Mouse (Mus musculus): ENCODE measurements around the gene Mga.

Mga gene

DNA sequence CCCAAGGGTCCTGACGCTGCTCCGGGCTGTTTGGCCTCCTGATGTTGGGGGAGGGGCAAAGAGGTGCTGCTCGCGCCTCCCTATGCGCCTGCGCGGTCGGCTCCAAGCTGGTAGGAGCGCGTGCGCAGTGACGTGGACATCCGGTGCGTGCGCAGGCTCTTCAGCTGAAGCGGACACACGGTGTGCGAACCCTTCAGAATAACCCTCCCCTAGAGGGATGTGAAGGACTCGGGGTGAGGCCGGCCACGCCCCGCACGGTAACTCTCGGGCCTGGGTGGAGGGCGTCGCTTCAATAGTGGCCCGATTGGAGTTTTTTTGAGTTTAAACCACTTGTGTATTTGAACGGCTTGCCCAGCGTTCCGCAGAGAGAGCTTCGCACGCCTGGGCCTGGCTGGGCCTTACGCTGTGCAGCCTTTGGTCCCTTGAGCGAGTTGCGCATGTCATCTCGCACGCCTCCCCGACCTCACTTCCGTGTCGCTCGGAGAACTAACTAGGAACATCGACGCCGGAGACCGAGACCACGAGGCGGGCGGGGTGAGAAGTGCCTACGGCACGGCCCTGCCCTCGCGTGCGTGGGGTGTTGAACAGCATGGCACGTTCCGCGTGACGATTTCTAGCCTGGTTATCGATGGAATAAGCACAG, at the start of gene Mga:
TSS of gene Mga (plus strand) at position 139 of the 643 bp plus-strand sequence.
- DNase-seq, result peak; percentile 100

DNA sequence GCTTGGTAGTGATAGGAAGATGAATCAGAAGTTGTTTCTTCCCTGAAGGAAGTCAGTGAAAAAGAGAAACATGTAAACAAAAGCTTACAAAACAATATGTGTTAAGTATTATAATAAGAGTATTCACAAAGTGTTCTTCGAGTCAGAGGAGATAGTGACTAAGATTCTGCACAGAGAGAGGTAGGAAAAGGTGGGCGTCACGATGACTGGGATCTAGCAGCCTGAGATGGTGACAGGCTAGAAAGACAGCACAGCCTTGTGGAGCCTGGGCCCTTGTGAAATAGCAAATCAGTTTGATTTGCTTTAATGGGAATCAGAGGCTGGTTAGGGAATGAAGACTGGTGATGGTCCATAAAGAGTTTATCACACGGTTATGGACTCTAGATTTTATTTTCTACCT, 43.2 kb upstream of the Mga start:
- no peak for DNase-seq

GRCm38 (mm10) chr2:119855310-119855850, 41.6 kb upstream of the Mga start:
- DNase-seq, result no peak

DNA sequence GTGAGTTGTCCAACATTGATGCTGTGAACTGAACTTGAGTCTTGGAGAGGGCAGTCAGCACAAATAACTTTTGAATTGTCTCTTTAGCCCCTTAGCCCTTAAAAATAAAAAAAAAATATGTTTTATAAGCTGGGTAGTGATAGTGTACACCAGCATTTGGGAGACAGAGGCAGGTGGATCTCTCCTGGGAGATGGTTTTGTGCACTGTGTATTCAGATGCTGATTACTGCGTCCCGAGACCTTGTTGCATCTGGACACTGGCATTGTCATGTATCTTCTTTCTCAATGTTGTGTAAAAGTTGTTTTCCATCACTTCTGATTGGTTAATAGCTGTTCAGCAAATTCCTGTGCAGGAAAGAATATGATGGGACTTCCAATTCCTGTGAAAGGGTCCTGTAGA, 39.7 kb upstream of the Mga start:
- DNase-seq, result no peak

- DNase-seq, result no peak
Observed at GRCm38 (mm10) chr2:119864484-119864883, 32.5 kb upstream of the Mga start.

DNA sequence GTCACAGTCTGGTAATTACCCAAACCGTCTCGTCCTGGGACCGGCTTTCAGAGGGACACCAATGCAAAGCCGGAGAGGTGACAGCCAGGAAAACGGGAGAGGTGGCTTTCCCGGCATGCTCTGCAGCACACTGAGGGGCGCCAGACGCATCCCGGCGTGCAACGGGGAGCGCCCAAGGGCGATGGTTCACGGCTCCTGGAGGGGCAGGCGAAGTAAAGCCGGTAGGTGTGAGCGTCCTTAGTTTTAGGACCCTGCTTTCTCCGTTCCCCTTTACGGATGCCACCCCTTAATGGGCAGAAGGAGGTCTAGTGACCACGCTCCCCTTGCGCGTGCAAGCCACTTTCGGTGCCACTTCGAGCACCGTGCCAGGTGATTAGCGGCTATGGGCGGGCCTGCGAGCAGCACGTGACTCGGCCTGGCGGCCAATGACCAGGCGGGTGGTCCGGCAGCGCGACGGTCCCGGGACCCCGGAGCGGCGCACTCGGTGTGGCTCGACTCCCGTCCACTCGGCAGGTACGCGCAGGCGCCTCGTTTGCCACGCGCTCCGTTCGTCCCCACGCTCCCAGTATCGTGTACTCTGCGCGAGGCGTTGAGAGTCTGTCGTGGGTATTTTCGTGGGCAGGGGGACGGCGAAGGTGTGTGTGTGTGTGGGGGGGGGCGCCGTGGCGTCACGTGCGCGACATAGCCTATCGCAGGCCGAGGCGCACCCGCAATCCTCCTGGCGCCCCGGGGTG, 24.5 kb upstream of the Mga start:
- peak; percentile 97 for DNase-seq

DNA sequence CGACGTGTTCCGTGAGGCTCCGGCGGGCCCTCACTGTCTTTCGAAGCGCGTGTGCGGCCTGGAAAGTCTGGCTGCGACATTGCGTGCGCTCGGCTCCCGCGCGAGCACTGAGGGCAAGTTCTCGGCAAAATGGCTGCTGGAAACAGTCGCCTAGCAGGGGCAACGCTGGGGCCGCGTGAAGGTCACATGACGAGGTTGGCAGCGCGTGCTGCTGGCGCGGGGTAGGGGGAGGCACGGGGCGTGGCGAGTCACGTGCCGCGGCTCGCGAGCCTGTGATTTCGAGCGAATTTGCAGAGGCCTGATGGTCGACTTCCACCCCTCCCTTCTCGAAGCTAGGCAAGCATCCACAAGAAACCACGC, 23.9 kb upstream of the Mga start:
- peak; percentile 99 for DNase-seq

DNA sequence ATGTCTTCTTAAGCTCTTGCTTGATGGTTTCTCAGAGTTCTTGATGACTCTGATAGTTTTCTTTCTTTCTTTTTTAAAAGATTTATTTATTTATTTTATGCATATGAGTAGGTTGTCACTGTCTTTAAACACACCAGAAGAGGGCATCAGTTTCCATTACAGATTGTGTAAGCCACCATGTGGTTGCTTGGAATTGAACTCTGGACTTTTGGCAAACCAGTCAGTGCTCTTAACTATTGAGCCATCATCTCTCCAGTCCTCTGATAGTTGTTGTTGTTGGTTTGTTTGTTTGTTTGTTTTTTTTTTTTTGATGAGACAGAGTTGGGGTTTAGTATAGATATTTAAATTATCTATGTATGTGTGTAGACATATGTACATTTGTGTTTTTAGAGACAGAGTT, 21.0 kb upstream of the Mga start:
- DNase-seq, result no peak

DNA sequence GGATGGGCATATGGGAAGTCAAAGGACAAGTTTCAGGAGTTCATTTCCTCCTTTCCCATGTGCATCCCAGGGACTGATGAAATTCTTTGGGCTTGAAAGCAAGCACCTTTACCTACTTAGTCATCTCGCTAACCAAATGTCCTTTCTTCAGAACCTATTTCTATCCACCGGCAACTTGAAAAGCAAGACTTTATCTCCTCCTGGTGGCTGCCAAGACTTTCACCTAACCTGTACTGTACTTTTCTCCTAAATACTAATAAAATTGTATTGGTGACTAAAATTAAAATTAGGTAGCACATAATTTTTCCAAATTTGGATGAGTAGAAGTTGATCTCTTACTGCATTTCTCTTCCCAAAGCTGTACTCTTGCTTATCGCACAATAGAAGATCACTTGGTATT, 9.8 kb upstream of the Mga start:
- DNase-seq, result no peak

DNA sequence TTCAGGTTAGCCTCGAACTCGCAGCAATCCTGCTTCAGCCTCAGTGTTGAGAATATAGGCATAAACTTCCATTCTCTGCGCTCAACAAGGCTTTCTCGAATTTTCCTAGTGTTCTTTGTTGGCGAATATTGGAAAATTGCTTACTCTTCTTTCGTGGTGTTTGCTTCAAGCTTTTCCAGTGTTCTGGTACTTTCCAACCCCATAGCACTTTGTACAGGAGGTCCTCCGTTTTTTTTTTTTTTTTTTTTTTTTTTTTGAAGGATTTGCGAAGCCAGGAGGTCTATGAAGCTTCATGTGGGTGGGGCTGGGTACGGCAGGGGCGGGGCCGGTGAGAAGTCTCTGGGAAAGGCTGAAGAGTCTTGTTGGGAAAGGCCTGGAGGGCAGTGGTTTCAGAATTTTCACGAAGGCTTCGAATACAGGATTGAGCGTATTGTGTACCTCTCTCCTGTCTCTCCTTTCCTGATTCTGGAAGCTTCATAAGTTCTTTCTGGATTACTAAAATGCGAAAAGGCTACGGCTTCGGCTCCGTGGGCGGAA, 407 bp upstream of the Mga start:
- DNase-seq, result no peak

- peak; percentile 98 for DNase-seq
Observed at GRCm38 (mm10) chr2:119898141-119898594, 1.1 kb downstream of the Mga start.

DNA sequence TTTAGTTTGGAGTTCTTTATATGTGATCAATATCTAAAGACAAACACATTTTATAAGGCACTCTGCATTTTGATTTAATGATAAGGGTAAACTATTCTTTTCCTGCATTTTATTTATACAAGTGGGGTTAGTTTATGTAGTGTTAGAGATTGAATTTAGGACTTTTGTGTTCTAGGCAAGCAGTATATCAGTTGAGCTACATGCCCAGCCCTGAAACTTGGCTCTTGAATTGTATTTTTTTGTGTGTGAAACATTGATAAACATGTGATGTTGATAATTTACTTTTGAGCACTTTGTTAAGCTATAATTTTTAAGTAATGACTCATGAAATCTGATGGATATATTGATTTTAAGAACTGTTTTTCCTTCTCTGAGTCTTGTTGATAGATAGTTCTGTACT, 19.0 kb downstream of the Mga start:
- DNase-seq, result no peak

DNA sequence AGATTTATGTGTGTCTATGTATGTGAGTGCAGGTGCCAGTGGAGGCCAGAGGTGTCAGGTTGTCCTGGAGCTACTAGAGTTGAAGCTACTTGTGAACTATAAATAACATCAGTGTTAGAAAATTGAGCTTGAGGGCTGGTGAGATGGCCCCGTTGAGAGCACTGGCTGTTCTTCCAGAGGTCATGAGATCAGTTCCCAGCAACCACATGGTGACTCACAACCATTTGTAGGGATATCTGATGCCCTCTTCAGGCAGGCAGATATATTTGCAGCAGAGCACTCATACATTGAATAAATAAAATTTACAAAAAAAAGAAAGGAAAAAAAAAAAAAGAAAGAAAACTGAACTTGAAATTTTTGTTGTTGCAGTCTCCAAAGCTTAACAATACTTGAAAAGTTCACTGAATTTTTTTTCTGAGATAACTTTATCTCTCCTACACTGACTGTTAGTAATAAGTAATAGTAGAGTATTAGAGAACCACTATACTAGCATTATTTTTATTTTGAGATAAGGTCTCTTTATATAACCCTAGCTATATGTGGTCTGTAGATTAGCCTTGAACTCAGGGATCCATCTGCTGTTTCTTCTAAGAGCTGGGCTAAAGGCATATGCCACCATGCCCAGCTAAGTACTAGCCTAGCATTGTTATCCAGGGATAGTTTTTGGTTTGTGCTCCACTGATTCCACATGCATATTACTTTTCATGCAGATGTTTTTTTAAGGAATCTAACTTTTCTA, 20.8 kb downstream of the Mga start:
- no peak for DNase-seq

GRCm38 (mm10) chr2:119970571-119970970, 73.5 kb downstream of the Mga start:
- DNase-seq, result peak; percentile 86

GRCm38 (mm10) chr2:119971316-119971715, 74.3 kb downstream of the Mga start:
- DNase-seq, result peak; percentile 45

GRCm38 (mm10) chr2:119971837-119972536, 75.0 kb downstream of the Mga start:
- DNase-seq, result peak; percentile 100

DNA sequence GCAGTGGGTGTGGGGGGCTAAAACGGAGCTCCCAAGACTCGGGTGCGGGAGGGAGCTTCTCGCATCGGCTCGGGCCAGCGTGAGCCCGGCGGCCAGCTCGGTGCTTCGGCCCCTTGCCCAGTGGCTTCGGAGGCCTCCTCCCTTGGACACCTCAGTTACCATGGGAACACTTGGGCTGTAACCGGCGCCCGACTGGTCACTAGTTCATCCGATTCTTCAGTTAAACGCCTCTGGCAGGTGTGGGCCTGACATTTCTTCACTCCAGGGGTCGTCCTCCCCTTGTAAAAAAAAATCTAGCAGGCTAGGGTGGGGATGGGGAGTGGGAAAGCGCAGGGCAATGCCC, 75.5 kb downstream of the Mga start, which contains the start of gene Mapkbp1:
TSS of gene Mapkbp1 (plus strand) at position 163 of the 343 bp plus-strand sequence.
- no peak for DNase-seq

DNA sequence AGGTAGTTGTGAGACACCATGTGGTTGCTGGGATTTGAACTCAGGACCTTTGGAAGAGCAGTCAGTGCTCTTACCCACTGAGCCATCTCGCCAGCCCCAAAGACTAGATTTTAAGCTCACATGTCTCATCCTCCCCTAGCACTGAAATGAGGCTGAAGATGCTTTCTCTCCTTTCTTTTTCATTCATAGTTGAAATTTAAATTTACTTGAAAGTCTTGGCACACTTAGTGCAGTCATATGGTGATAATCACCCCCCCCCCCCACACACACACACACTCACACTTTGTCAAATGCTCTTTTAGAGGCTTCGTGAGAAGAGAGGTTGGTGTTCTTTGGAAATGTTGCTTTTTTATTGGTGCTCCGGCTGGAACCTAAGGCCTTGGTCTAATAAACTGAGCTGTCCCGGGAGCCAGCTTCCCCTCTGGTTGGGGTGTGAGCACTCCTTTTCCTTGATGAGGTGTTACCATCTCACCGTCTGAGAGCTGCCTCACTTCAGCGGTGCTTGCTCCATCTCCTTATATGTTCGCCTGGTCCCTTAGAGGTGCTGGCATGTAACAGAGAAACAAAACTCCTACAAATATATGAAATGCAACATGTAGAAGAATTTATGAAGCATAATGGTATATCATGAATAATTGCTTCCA, 83.4 kb downstream of the Mga start:
- no peak for DNase-seq

DNA sequence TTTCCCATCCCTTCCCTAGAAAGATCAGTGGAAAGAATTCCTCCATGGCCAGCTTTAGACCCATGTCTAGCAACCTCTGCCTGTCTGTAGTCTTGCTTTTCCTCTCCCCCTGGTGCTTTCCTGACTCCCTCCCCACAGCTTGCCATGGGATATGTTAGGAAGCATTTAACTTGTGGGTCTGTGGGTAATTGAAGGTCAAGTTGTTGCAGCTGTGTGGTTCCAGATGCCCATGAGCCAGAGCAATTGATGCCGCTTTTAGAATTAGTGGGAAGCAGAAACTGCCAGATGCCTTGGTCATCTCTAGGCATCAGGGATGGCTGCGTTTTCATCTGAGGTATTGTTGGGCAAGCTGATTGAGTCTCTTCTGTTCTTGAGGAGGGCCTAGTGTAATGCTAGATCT, 84.6 kb downstream of the Mga start:
- no peak for DNase-seq

- peak; percentile 41 for DNase-seq
Observed at GRCm38 (mm10) chr2:119985871-119986270, 88.8 kb downstream of the Mga start.

DNA sequence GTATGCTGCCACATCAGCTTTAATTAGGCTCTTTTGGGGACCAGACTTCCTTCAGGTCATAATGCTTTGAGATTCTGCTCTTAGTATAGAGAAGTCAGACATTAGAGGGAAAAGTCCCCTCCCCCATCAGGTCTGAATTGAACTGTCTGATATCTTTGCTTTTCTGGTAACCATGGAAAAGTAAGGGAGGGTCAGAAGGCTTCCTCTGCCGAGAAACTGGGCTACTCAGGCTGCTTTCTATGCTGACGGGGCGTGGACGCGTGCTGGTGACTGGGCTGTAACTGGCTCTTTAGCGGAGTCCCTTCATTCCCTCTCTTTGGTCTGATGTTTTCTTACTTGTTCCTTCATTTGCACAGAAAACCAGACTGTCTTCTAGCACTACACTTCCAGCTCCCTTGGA, 89.3 kb downstream of the Mga start:
- no peak for DNase-seq

- no peak for DNase-seq
Observed at GRCm38 (mm10) chr2:119987441-119987840, 90.4 kb downstream of the Mga start.
